Mouse (Mus musculus): ENCODE data around the gene Prune2.

- TF ChIP-seq POLR2A (IDR thresholded peaks at IDR 0.05; ENCODE audit: insufficient read length, low read depth): no peak
- no peak for TF ChIP-seq TCF12 (IDR thresholded peaks at IDR 0.05; ENCODE audit: insufficient read depth, poor library complexity, severe bottlenecking)
- no peak for TF ChIP-seq USF1 (IDR thresholded peaks at IDR 0.05; ENCODE audit: low read depth)
- TF ChIP-seq POLR2AphosphoS2 (IDR thresholded peaks at IDR 0.05; ENCODE audit: insufficient read length, low read depth): no peak
Observed at GRCm38 (mm10) chr19:16954736-16955135, 1.2 kb upstream of the Prune2 start.

All from myocyte (in vitro differentiated cells).